Mouse (Mus musculus) embryonic facial prominence, embryonic 15.5 days (tissue): Measurements from ENCODE around the gene Tnks2. TPM values are rescaled to one million over a fixed set of nuclear protein-coding genes. Genes with fewer than 3 reads are reported as not detected.
"Not testable (repeated sequence)": the region's sequence is repeated elsewhere in the genome, so short reads cannot be mapped to it uniquely, and the experiment has no call there.

Source experiments
- ATAC-seq: fragments of 200-750 bp; cut with Nextera tagmentation; 2 replicates; pipeline ENCODE4 v1.8.0; 2017; ENCODE audit warnings: low read depth, moderate TSS enrichment; ENCODE audit not compliant: insufficient number of reproducible peaks, low FRiP score, low TSS enrichment
- H3K27ac ChIP-seq: fragments of 300-500 bp; sonication (generic); replicated peaks from 2 replicates; pipeline ENCODE4 v1.5.1; 2015; ENCODE audit warnings: mild to moderate bottlenecking, inconsistent platforms
- H3K27me3 ChIP-seq: fragments of 300-500 bp; sonication (generic); 2 replicates; pipeline ENCODE4 v1.6.1; 2015; ENCODE audit warnings: inconsistent platforms
- H3K36me3 ChIP-seq: fragments of 300-500 bp; sonication (generic); 2 replicates; pipeline ENCODE4 v1.6.1; 2015; ENCODE audit warnings: mild to moderate bottlenecking, inconsistent platforms
- H3K4me1 ChIP-seq: fragments of 300-500 bp; sonication (generic); 2 replicates; pipeline ENCODE4 v1.6.1; 2015; ENCODE audit warnings: inconsistent platforms
- H3K4me2 ChIP-seq: fragments of 300-500 bp; sonication (generic); replicated peaks from 2 replicates; pipeline ENCODE4 v1.6.1; 2015; ENCODE audit warnings: mild to moderate bottlenecking, inconsistent platforms
- H3K4me3 ChIP-seq: fragments of 300-500 bp; sonication (generic); replicated peaks from 2 replicates; pipeline ENCODE4 v1.5.1; 2015; ENCODE audit warnings: mild to moderate bottlenecking, inconsistent platforms
- H3K9ac ChIP-seq: fragments of 300-500 bp; sonication (generic); 2 replicates; pipeline ENCODE4 v1.6.1; 2015; ENCODE audit warnings: inconsistent platforms
- H3K9me3 ChIP-seq: fragments of 300-500 bp; sonication (generic); replicated peaks from 2 replicates; pipeline ENCODE4 v1.6.1; 2016; ENCODE audit warnings: inconsistent platforms
- WGBS: fragments of 180-500 bp; shearing (Covaris S2); methylation state at CpG from one replicate; pipeline ENCODE4 v1.1.7; 2015; 5-methylcytosine and 5-hydroxymethylcytosine counted together
- polyA plus RNA-seq: library from polyadenylated mRNA; unstranded; fragments of >200 nt; fragmentation: Nextera tagmentation; extraction: Ambion mirVana; gene quantifications from 2 replicates; pipeline ENCODE4 v1.2.1, GENCODE M21; 2015

Gene Tnks2
- polyA plus RNA-seq, 1 experiment from 2014 or later, result 45.4 TPM

DNA sequence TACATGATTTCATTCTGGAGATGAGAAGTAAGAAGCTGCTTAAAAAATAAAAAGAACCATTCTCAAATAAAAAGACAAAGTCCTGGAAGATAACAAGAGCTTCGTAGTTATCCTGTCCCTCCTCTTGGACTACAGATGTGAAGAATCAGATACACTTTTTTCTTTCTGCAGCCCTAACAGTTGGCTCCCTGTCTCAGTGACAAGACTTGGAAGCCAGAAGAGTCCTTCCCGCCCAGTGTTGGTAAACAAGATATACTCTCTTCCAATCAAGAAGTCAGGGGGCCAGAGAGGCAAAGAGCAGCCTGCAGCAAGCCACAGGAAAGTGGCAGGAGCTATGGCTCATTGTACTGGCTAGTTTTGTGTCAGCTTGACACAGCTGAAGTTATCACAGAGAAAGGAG, 27.2 kb upstream of the Tnks2 start:
- H3K9me3 ChIP-seq, result no peaks in the 10 kb centered on the region
- no peak overlapping the region for H3K9ac ChIP-seq
- H3K27me3 ChIP-seq, result no peaks in the 10 kb centered on the region
- no peak overlapping the region for H3K4me3 ChIP-seq
- no peak for ATAC-seq
- H3K4me2 ChIP-seq, result no peak overlapping the region
- no peak overlapping the region for H3K27ac ChIP-seq
- peaks cover 6% of the 10 kb centered on the region for H3K4me1 ChIP-seq
- 70% methylated on average over 2 of the region's 2 CpGs for WGBS
- no peaks in the 10 kb centered on the region for H3K36me3 ChIP-seq

DNA sequence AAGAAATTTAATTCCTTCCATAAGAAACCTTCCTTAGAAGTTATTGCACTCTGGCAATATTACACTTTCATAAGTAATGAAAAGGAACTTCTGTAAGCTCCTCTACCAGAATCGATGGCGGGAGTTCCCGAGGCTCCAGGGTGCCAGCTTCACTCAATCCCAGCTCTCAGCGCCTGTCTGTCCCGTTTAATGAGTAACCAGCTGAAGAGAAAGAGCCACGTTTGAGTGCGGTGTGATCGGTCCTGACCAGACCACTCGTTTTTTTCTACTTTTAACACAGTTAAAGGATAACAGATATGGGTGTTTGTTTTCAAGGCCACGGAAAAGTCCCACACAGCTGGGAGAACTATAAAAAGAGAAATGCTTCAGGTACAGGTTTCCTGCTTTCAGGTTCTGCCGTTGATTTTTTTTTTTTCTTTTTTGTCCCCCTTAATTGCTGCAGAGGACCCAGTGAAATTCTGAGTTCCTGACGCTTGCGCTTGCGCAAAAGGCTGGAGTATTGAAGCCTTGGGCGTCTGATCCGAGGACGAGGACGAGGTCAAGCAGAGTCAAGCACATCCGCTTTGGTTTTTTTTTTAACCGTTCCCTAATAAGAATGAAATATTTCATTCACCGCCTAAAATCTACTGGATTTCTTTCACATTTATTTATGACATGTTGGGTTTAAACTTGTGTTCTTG, 25.5 kb upstream of the Tnks2 start:
- Histone ChIP-seq H3K4me2 (no peak overlapping the region), H3K36me3 (no peaks in the 10 kb centered on the region), H3K9me3 (no peaks in the 10 kb centered on the region), H3K27me3 (no peaks in the 10 kb centered on the region), H3K27ac (no peak overlapping the region), H3K9ac (no peak overlapping the region), H3K4me3 (no peak overlapping the region), H3K4me1 (peaks cover 3% of the 10 kb centered on the region)
- WGBS, result 61% methylated on average over 21 of the region's 21 CpGs
- no peak for ATAC-seq

DNA sequence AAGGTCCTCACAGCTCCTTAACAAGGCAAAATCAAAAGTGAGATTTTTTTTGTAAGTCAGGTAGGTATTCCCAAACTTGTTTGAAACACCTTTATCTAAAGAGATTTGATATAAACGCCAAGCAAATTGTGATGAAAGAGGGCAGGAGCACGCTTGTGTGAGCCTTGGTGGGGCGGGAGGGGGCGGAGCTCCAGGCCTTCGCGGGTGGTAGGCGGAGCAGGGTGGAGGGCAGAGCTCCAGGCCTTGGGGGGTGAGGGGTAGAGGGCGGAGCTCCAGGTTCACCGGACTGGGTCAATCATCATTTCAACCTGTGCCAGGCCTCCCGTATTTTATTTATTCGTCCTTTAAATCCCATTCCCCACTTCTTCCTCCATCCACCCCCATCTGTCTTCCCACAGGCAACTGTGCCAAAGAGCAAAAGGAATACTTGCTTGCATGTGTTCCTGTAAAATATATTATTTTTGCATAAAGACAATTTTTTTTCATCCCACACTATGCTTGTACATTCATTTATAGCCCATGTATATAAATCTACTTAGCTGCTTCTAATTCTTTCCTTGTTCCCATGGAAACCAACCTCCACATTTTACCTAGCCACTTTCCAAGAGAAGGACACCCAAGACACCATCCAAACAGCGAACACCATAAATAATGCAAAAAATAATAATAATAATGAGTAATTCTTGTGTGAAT, 24.4 kb upstream of the Tnks2 start:
- no peaks in the 10 kb centered on the region for H3K27me3 ChIP-seq
- H3K4me2 ChIP-seq, result no peak overlapping the region
- H3K36me3 ChIP-seq, result no peaks in the 10 kb centered on the region
- H3K4me1 ChIP-seq, result peaks cover 3% of the 10 kb centered on the region
- H3K27ac ChIP-seq, result no peak overlapping the region
- H3K9me3 ChIP-seq, result no peaks in the 10 kb centered on the region
- H3K9ac ChIP-seq, result no peak overlapping the region
- ATAC-seq, result no peak
- WGBS, result 33% methylated on average over 12 of the region's 12 CpGs
- H3K4me3 ChIP-seq, result no peak overlapping the region

DNA sequence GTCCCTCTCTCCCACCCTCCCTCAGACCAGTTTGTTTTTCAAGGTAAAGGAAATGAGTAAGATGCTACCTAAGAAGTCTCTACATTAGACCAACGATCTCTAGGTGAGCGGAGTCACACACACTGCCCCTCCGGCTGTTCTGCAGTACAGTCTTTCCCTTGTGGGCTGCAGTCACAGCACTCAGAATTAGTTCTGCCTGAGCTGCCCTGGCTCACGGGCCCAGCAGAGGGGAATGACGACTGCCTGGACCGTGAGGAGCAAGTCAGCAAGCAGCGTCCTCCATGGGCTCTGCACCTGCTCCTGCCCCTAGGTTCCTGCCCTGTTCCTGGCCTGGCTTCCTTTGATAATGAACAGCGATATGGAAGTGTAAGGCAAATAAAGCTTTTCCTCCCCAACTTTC, 22.0 kb upstream of the Tnks2 start:
- no peaks in the 10 kb centered on the region for H3K27me3 ChIP-seq
- peaks cover 5% of the 10 kb centered on the region for H3K4me1 ChIP-seq
- no peak overlapping the region for H3K9ac ChIP-seq
- ATAC-seq, result no peak
- 47% methylated on average over 8 of the region's 8 CpGs for WGBS
- no peak overlapping the region for H3K27ac ChIP-seq
- no peak overlapping the region for H3K4me2 ChIP-seq
- H3K36me3 ChIP-seq, result no peaks in the 10 kb centered on the region
- no peak overlapping the region for H3K4me3 ChIP-seq
- H3K9me3 ChIP-seq, result no peaks in the 10 kb centered on the region

DNA sequence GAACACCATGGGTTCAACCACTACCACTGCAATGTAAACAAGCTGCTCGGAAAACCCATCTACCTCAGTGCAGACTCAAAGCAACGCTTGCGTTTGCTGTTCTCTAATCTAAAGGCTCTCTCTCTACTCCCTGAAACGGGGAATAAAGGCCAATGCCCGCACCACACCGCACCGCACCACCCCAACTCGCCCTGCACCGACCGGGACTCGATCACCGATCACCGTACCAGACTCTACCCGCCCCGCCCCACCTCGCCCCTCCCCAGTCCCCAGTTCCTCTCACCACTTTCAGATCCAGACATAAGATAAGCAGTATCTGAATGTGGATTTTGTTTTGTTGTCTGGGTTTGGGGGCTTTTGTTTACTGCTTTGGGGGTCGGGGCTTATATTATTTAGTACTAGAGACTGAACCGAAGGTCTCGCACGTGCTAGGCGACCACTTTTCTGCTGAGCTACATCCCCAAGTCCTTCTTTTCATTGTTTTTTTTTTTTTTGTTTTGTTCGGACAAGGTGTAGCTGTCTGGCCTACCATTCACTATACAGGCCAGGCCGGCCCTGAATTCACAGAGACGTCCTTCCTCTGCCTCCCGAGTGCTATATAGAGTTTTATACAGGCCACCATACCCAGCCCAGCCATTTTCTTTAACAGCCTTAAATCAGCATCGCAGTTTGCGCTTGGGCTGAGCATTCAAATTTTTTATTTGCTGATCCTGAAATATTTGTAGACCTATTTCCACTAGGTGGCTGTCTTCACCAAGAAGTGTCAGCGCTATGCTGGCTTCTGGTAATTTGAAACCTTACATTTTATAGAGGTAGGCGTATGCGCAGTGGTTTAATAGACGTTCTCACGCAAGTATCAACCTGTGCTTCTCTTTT, 18.4 kb upstream of the Tnks2 start:
- no peaks in the 10 kb centered on the region for H3K9me3 ChIP-seq
- no peak overlapping the region for H3K27ac ChIP-seq
- H3K36me3 ChIP-seq, result no peaks in the 10 kb centered on the region
- peak overlapping the region; percentile 55 for H3K4me2 ChIP-seq
- H3K4me3 ChIP-seq, result peak overlapping the region; percentile 31
- 15% methylated on average over 32 of the region's 32 CpGs for WGBS
- ATAC-seq, result no peak; the same call in 1 of the 2 replicates
- no peaks in the 10 kb centered on the region for H3K27me3 ChIP-seq
- no peak overlapping the region for H3K9ac ChIP-seq
- H3K4me1 ChIP-seq, result peaks cover 6% of the 10 kb centered on the region; the same call in 1 of the 2 replicates

DNA sequence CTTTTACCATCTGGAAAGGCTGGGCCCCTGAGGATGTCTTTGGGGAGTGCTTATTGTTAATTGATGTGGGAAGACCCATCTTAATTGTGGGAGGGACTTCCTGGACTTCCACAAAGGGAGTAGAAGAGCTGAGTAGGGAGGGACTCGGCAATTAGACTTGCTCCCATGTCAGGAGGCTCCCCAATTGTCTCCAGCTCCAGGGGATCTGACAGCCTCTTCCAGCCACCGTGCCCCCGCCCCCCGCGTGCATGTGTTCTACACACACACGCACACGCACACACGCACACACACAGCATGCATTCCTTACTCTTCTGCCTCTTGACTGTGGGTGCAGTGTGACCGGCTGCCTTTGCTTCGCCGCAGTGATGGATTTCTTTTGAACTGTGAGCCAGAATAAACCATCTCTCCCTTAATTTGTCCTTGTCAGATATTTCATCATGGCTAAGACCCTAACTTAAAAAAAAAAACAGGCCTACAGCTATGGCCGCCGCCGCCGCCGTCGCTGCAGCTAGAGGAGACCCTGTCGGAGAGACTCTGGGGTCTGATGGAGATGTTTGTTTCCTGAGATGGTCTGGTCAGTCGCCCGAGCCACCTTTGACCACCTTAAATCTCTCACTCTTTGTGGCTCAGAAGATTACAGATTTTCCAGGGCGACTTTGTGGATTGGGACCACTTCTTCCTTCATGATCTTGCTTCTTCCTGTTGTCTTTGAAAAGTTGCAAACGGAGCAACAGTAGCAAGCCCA, 15.7 kb upstream of the Tnks2 start:
- peak; percentile 62 for ATAC-seq
- 3% methylated on average over 22 of the region's 22 CpGs for WGBS
- no peaks in the 10 kb centered on the region for H3K36me3 ChIP-seq

DNA sequence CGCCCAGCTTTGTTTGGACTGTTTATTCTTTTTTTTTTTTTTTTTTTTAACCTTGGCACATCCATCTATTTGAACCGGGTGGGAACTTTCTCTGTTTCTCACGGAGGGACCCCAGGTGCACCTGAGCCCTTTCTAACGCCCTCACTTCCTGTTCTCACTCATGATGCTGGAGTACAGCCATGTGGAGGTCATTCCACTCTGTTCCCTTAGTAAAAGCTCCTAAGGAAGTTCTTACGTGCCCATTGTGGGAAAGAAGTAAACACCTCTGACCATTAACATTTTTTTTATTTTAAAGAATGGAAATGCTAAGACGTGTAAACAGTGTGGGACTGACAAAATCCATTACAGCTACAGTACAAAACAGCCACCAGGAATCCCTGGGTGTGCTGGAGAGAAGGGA, 14.8 kb upstream of the Tnks2 start:
- no peak overlapping the region for H3K9ac ChIP-seq
- H3K4me2 ChIP-seq, result no peak overlapping the region
- H3K27me3 ChIP-seq, result no peaks in the 10 kb centered on the region
- WGBS, result 67% methylated on average over 6 of the region's 6 CpGs
- no peak overlapping the region for H3K27ac ChIP-seq
- no peaks in the 10 kb centered on the region for H3K9me3 ChIP-seq
- H3K4me1 ChIP-seq, result peaks cover 6% of the 10 kb centered on the region; the same call in 1 of the 2 replicates
- no peak for ATAC-seq
- H3K4me3 ChIP-seq, result no peak overlapping the region
- no peaks in the 10 kb centered on the region for H3K36me3 ChIP-seq

More for the DNA sequence above, 15.7 kb upstream of the Tnks2 start:
- Histone ChIP-seq H3K4me3 (peak overlapping the region; percentile 42), H3K27me3 (no peaks in the 10 kb centered on the region), H3K9me3 (no peaks in the 10 kb centered on the region), H3K4me1 (peaks cover 6% of the 10 kb centered on the region; the same call in 1 of the 2 replicates), H3K27ac (0 out of 2 replicates have a peak overlapping the region, but pooled peaks have one; percentile 13), H3K9ac (peak overlapping the region; percentile 13; the same call in 1 of the 2 replicates), H3K4me2 (peak overlapping the region; percentile 61)

DNA sequence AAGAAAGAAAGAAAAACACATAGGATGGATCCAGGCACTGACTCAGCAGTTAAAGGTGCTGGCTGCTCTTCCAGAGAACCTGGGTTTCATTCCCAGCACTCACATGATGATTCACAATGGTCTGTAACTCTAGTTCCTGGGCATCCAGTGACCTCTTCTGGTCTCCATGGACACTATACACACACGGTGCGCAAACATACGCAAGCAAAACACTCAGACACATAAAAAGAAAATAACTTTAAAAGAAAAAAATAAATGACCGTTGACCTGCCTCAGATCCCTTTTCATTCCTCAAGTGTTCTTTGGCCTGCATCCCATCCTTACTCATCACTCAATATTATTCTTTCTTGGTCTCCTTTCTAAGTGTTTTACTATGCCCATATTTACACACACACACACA, 13.6 kb upstream of the Tnks2 start:
- 93% methylated on average over 4 of the region's 4 CpGs for WGBS
- no peak overlapping the region for H3K4me3 ChIP-seq
- peaks cover 6% of the 10 kb centered on the region; the same call in 1 of the 2 replicates for H3K4me1 ChIP-seq
- H3K36me3 ChIP-seq, result no peaks in the 10 kb centered on the region
- H3K27me3 ChIP-seq, result no peaks in the 10 kb centered on the region
- no peaks in the 10 kb centered on the region for H3K9me3 ChIP-seq
- no peak overlapping the region for H3K9ac ChIP-seq
- H3K27ac ChIP-seq, result no peak overlapping the region
- no peak overlapping the region for H3K4me2 ChIP-seq
- ATAC-seq, result no peak

DNA sequence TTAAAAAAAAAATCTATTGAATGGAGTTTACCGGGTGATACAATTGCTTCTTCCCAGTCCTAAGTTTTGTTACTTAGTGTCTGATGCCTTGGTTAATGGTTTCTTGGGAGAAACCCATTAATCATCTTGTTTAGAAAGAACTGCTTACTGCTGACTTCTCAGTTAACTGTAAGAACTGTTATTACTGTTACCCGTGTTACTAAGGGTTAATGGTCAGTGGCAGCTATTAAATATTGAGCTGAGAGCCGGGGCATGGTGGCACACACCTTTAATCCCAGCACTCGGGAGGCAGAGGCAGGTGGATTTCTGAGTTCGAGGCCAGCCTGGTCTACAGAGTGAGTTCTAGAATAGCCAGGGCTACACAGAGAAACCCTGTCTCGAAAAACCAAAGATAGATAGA, 12.7 kb upstream of the Tnks2 start:
- ATAC-seq, result not testable (repeated sequence)

DNA sequence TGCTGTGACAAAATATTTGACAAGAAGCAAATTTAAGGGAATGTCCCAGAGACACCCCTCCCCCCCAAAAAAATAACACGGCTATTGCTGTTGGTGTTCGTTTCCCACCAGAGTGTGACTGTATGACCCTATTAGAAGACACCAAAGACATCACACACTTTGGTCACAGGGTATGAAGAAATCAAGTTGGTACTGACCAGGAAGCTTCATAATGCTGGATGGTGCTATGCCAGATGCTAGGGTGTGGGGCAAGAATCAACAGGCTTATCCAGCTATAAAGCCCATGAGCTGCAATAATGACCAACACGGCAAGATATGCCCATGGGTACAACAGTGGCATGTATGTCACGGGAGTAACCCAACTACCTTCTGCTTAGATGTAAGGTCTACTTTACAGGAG, 11.3 kb upstream of the Tnks2 start:
- no peak for ATAC-seq
- Histone ChIP-seq H3K9ac (no peak overlapping the region), H3K36me3 (no peaks in the 10 kb centered on the region), H3K27me3 (no peaks in the 10 kb centered on the region), H3K4me1 (peaks cover 3% of the 10 kb centered on the region; the same call in 1 of the 2 replicates), H3K4me2 (no peak overlapping the region), H3K4me3 (no peak overlapping the region), H3K27ac (no peak overlapping the region), H3K9me3 (no peaks in the 10 kb centered on the region)
- WGBS, result 88% methylated on average over 4 of the region's 4 CpGs

More for the DNA sequence above, 12.7 kb upstream of the Tnks2 start:
- H3K4me2 ChIP-seq, H3K27ac ChIP-seq, H3K9me3 ChIP-seq, H3K4me3 ChIP-seq, H3K36me3 ChIP-seq, H3K27me3 ChIP-seq, H3K4me1 ChIP-seq, H3K9ac ChIP-seq: not testable (repeated sequence)
- whole genome bisulfite sequencing, result 74% methylated on average over 6 of the region's 6 CpGs
